Mouse (Mus musculus) E14TG2a.4 (cell line): ENCODE measurements around the gene Slc37a2.

Experiments used
- H3K27me3 ChIP-seq: 2 replicates; pipeline ENCODE4 v1.6.1; 2014; ENCODE audit warnings: low read length, control low read depth; ENCODE audit not compliant: insufficient read depth
- H3K36me3 ChIP-seq: 2 replicates; pipeline ENCODE4 v1.6.1; 2014; ENCODE audit warnings: low read length, control low read depth; ENCODE audit not compliant: insufficient read depth
- H3K4me1 ChIP-seq: replicated peaks from 2 replicates; pipeline ENCODE4 v1.6.1; 2014; ENCODE audit warnings: low read depth, low read length, control low read depth
- H3K4me3 ChIP-seq: replicated peaks from 2 replicates; pipeline ENCODE4 v1.5.1; 2014; ENCODE audit warnings: mild to moderate bottlenecking, low read length
- H3K9me3 ChIP-seq: 2 replicates; pipeline ENCODE4 v1.6.1; 2014; ENCODE audit warnings: low read length, control low read depth
- CTCF ChIP-seq: conservative IDR thresholded peaks from 2 replicates; pipeline ENCODE4 v1.5.1; 2014; ENCODE audit warnings: low read length
- NANOG ChIP-seq: IDR thresholded peaks from 2 replicates; pipeline ENCODE4 v1.6.1; 2014; ENCODE audit warnings: borderline replicate concordance, low read length, mixed read lengths
- POU5F1 ChIP-seq: IDR thresholded peaks from 2 replicates; pipeline ENCODE4 v1.6.1; 2014; ENCODE audit warnings: low read length, borderline replicate concordance

Slc37a2 gene

DNA sequence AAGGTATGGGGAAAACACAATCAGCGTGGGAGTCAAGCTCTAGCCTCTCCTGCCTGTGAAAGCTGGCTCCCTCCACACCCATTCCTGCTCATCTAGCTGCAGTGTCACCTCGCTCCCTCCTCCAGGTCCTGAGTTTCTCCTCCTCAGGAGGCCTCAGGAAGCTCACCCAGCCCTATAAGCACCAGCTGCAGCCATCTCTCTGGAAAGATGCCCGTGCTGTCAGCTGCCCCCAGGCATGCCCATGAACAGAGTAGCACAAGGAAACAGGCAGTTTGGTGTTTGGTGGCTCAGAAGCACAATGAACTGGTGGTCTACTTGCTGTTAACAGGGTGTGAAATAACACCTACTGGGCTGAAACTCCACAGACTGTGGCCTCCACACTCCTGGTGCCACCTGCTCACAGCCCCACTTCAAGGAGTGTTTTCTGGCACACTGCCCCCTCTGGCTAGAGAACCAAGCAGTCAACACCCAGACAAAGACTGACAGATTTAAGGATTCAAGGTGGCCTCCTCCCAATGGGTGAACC lies 7.1 kb downstream of the Slc37a2 start:
- H3K4me3 ChIP-seq = no peak overlapping the region
- no peaks in the 10 kb centered on the region for H3K9me3 ChIP-seq
- H3K4me1 ChIP-seq = peaks cover 19% of the 10 kb centered on the region
- TF ChIP-seq CTCF = peak; percentile 11
- TF ChIP-seq NANOG = no peak
- no peak for TF ChIP-seq POU5F1
- 0 out of 2 replicates have a peak, but pooled peaks cover 3% of the 10 kb centered on the region for H3K27me3 ChIP-seq
- H3K36me3 ChIP-seq = no peaks in the 10 kb centered on the region

DNA sequence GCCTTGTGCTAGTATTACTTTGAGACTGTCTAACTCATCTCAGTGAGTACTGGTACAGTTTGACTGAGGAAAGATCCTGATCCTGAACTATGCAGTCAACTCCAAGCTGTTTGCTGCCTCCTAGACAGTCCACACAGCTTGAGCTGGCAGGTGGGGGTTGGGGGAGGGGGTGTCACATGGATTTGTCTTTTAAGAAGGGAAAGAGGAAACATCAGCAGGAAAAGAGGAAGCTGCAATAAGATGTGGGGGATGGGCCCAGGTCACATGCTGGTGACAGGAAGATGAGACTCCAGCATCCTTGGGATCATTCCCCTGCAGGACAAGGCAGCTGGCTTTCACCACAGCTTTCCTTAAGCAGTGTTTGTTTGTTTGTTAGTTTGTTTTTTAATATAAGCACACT lies 8.1 kb downstream of the Slc37a2 start:
- no peaks in the 10 kb centered on the region for H3K36me3 ChIP-seq
- H3K4me1 ChIP-seq = peaks cover 19% of the 10 kb centered on the region
- H3K9me3 ChIP-seq = peaks cover 5% of the 10 kb centered on the region; the same call in 1 of the 2 replicates
- H3K4me3 ChIP-seq = no peak overlapping the region
- no peak for TF ChIP-seq NANOG
- TF ChIP-seq POU5F1 = no peak
- no peak for TF ChIP-seq CTCF
- no peaks in the 10 kb centered on the region for H3K27me3 ChIP-seq

DNA sequence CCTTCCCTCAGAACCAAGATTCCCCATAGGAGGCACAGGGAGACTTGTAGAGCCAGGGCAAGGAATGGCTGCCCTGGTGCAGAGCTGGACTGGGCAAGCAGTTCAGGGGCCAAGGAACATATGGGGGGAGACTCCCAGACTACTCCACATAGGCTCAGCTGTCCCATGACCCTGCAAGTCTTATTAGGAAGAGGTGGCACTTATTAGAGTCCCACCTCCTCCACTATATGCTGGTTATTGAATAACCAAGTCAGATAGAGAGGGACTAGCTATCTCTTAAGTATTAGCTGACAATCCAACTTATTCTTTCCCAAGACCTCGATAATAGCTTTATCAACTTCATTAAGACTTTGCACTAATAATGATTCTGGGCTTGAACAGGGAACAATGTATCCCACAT lies 9.7 kb downstream of the Slc37a2 start:
- H3K36me3 ChIP-seq = no peaks in the 10 kb centered on the region
- no peaks in the 10 kb centered on the region for H3K27me3 ChIP-seq
- TF ChIP-seq POU5F1 = no peak
- no peak for TF ChIP-seq NANOG
- TF ChIP-seq CTCF = no peak

GRCm38 (mm10) chr9:37245404-37245803 lies 10.1 kb downstream of the Slc37a2 start:
- Histone ChIP-seq H3K27me3 (no peaks in the 10 kb centered on the region; the same call in 1 of the 2 replicates), H3K36me3 (no peaks in the 10 kb centered on the region), H3K4me1 (peaks cover 19% of the 10 kb centered on the region), H3K4me3 (no peak overlapping the region), H3K9me3 (peaks cover 7% of the 10 kb centered on the region; the same call in 1 of the 2 replicates)
- TF ChIP-seq CTCF = no peak
- no peak for TF ChIP-seq NANOG

More for the DNA sequence above, 9.7 kb downstream of the Slc37a2 start:
- Histone ChIP-seq H3K4me1 (peaks cover 19% of the 10 kb centered on the region), H3K9me3 (peaks cover 7% of the 10 kb centered on the region; the same call in 1 of the 2 replicates), H3K4me3 (no peak overlapping the region)

GRCm38 (mm10) chr9:37244600-37244999 lies 10.9 kb downstream of the Slc37a2 start:
- Histone ChIP-seq H3K4me3 (no peak overlapping the region), H3K9me3 (peaks cover 7% of the 10 kb centered on the region; the same call in 1 of the 2 replicates), H3K4me1 (peaks cover 19% of the 10 kb centered on the region), H3K27me3 (peaks cover 3% of the 10 kb centered on the region; the same call in 1 of the 2 replicates), H3K36me3 (no peaks in the 10 kb centered on the region)
- TF ChIP-seq CTCF = no peak
- TF ChIP-seq POU5F1 = no peak
- no peak for TF ChIP-seq NANOG

- Histone ChIP-seq H3K36me3 (no peaks in the 10 kb centered on the region), H3K27me3 (peaks cover 3% of the 10 kb centered on the region; the same call in 1 of the 2 replicates), H3K4me1 (peaks cover 7% of the 10 kb centered on the region), H3K4me3 (no peak overlapping the region), H3K9me3 (peaks cover 7% of the 10 kb centered on the region; the same call in 1 of the 2 replicates)
- TF ChIP-seq CTCF = no peak
- no peak for TF ChIP-seq NANOG
- TF ChIP-seq POU5F1 = no peak
Measured at GRCm38 (mm10) chr9:37242764-37243163, 12.8 kb downstream of the Slc37a2 start.

DNA sequence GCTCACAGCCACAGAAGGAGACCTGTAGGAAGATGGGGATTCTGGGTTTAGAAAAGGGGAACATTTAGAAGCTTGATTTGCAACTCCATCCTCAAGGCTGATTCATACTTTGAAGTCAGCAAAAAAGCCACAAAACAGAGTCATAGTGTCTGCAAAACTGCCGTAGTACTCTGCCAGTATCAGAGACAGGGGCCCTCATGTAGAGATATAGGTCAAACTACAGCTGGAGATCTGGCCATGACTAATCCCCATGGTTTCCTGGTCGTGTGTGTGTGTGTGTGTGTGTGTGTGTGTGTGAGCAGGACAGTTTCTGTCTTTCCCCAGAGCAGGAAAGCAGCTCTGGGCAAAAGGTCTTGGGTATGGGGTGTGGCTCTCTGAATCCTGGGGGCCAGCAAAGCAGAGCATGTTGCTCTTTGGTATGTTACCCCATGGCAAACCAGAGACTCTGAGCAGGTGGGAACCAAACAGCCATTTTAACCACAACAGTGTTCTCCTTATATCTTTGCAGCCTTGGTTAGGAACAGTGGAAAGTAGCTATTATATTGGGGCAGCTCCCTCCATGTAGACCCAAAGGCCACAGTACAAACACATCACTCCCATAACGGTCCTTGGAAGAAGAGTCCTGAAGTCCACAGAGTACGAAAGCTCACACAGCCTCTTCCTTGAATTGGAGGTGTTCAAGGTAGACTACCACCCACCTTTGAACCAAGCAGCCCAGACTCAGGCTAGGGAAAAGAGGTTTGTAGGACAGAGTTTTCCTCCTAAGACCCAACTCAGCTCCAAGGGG lies 19.4 kb downstream of the Slc37a2 start:
- Histone ChIP-seq H3K27me3 (peaks cover 18% of the 10 kb centered on the region; the same call in 1 of the 2 replicates), H3K4me1 (peaks cover 22% of the 10 kb centered on the region), H3K4me3 (no peak overlapping the region), H3K36me3 (no peaks in the 10 kb centered on the region), H3K9me3 (no peaks in the 10 kb centered on the region)
- TF ChIP-seq POU5F1 (no peak), CTCF (no peak), NANOG (no peak)
